Mouse (Mus musculus): ENCODE measurements around the gene Akap12.

DNA sequence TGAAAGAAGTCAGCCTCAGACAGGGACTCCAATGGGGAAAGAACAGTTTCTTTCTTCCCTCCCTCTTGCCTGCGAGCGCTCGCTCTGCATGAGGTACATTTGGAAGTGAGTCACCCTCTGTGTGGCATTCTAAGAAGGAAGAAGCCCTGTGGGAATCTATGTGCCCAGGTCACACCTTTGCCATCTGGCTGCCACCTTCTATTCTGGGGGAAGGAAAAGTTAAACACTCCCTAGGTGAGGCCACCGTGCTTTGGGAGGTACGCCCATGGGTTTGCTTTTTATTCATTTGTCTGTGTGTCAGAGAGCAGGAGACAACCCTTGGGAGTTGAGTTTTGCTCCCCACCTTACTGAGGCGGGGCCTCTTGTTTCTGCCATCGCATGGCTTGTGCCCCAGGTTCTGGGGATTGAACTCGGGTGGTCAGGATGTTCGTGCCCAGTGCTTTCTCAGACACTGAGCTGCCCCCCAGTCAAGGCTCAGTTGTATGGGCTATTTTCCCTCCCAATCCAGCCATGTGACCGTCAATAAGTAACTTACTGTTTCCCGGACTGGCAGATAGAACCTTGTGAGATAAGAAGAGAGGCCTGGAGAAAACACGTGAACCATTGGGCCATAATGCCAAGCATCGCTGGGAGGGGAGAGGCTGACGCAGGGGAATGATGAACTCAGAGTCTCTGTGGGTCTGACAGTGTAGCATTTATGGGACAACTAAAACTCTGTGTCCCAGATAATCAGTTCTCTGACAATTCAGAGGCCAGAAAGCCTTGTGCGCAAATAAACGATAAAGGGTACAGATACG, 35.4 kb upstream of the Akap12 start:
- TF ChIP-seq CTCF (IDR thresholded peaks at IDR 0.05; ENCODE audit: low read depth, low read length): no peak
- no peak for TF ChIP-seq POLR2A (IDR thresholded peaks at IDR 0.05; ENCODE audit: insufficient read depth, low read length)
